Mouse (Mus musculus): ENCODE results near the gene Syt5.

DNA sequence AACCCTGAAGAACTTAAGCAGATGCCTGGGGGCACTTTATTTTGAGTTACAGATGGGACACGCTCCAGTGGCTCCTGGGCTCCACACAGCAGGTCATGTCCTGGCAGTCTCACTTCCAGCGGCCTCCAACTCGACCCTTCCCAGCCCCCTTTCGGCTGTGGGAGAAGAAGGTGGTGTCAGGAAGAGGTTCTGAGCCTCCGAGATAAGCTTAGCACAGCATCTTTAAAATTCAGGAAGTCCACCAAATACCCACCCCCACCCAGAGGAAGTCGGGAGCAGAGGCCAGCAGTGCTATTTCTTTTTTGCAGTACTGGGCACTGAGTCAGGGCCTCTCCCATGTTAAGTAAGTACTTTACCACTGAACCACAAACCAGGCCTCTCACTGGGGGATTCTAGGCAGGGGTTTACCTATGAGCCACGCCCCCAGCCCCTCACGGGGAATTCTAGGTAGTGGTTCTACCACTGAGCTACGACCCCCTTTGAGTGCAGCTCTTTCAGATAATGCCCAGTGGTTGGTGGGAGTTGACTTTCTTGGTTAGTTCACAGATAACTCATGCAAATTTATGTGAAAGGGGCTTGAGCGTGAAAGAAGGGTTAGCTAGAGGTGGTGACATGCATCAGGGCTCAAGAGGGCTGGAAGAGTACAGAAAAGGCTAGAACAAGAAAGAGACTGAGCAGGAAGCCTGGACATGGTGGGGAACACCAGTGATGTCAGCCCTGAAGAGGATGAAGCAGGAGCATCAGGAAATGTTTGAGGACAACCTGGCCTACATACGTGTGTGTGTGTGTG is 42.5 kb downstream of the Syt5 start:
- TF ChIP-seq MAFK (IDR thresholded peaks at IDR 0.05; ENCODE audit: insufficient read depth, low read depth, low read length) = no peak
- TF ChIP-seq CHD2 (IDR thresholded peaks at IDR 0.05; ENCODE audit: low read depth, low read length) = no peak
- no peak for TF ChIP-seq ZNF384 (IDR thresholded peaks at IDR 0.05; ENCODE audit: low read depth, low read length)
- TF ChIP-seq ZC3H11A (IDR thresholded peaks at IDR 0.05; ENCODE audit: borderline replicate concordance, low read depth, low read length) = no peak
